In genomic region chr5:24486738-24487137, GRCm38 (mm10) we compare ENCODE assay signal across 17 mouse cellular contexts. TPM values are rescaled to one million over a fixed set of nuclear protein-coding genes. Genes with fewer than 3 reads are reported as not detected.
"Had no signal": no experiment of that assay in that cellular context is flagged by ENCODE, and none has a peak within 500 bp of the region (broad histone marks: within the 10 kb centered on the region; RNA-seq: fewer than 3 reads in every experiment).

No protein-coding gene starts in this region.

- H3K27ac ChIP-seq: kidney, postnatal 0 days; limb, embryonic 12.5 days; limb, embryonic 15.5 days; liver, embryonic 14.5 days; macrophage; midbrain, embryonic 12.5 days; neural tube, embryonic 12.5 days had no signal

- ATAC-seq: liver, postnatal 0 days; midbrain, embryonic 15.5 days had no signal

- H3K4me3 ChIP-seq: limb, embryonic 12.5 days; limb, embryonic 15.5 days; midbrain, embryonic 12.5 days; midbrain, embryonic 15.5 days; neural tube, embryonic 12.5 days had no signal

- H3K4me2 ChIP-seq: limb, embryonic 12.5 days; limb, embryonic 15.5 days; liver, embryonic 11.5 days; lung, embryonic 14.5 days; midbrain, embryonic 12.5 days; midbrain, embryonic 15.5 days; neural tube, embryonic 12.5 days had no signal

- H3K27me3 ChIP-seq: limb, embryonic 15.5 days; midbrain, embryonic 15.5 days had no signal

- H3K9me3 ChIP-seq: limb, embryonic 12.5 days; limb, embryonic 15.5 days; midbrain, embryonic 12.5 days; midbrain, embryonic 15.5 days; neural tube, embryonic 12.5 days had no signal

- H3K9ac ChIP-seq: limb, embryonic 12.5 days; limb, embryonic 15.5 days; liver, embryonic 14.5 days; liver, postnatal 0 days; lung, embryonic 14.5 days; midbrain, embryonic 12.5 days; midbrain, embryonic 15.5 days; neural tube, embryonic 12.5 days had no signal

RNA-seq across cellular contexts. Expression of gene Gbx1, which starts 40.3 kb away (rescaled TPM):
- total RNA-seq: layer of hippocampus, adult 8-10 months; layer of hippocampus, postnatal 14 days; megakaryocyte, adult 5-6 weeks had no signal
- polyA plus RNA-seq: liver, embryonic 14.5 days; liver, postnatal 0 days; macrophage; small intestine, adult 2 months; spleen, adult 2 months; stomach, embryonic 16.5 days had no signal

RNA-seq across cellular contexts. Expression of gene Asb10, which starts 54.0 kb away (rescaled TPM):
- total RNA-seq: megakaryocyte, adult 5-6 weeks had no signal
